Mouse (Mus musculus): ENCODE measurements around the gene Gm4181. TPM values are rescaled to one million over a fixed set of nuclear protein-coding genes. Genes with fewer than 3 reads are reported as not detected.
"Not testable (repeated sequence)": the region's sequence is repeated elsewhere in the genome, so short reads cannot be mapped to it uniquely, and the experiment has no call there.

The Gm4181 gene
- polyA plus RNA-seq (2012; ENCODE audit: insufficient read depth, insufficient read length, missing spikeins) = not detected in 2 replicates

GRCm38 (mm10) chr14:51635566-51635965 lies at the start of gene Gm4181:
Gm4181 (minus strand) TSS chr14:51635666.
- H3K4me3 ChIP-seq (ENCODE audit: insufficient read depth, low read depth, low read length); H3K4me1 ChIP-seq (ENCODE audit: control insufficient read depth, insufficient read depth, insufficient read length, low read length); H3K27ac ChIP-seq (replicated peaks; ENCODE audit: low read depth, low read length): not testable (repeated sequence)

- Histone ChIP-seq H3K4me3 (ENCODE audit: insufficient read depth, low read depth, low read length) (no peak overlapping the region), H3K4me1 (ENCODE audit: control insufficient read depth, insufficient read depth, insufficient read length, low read length) (no peaks in the 10 kb centered on the region), H3K27ac (replicated peaks; ENCODE audit: low read depth, low read length) (no peak overlapping the region)
These were observed 41.8 kb upstream of the Gm4181 start for GRCm38 (mm10) chr14:51677269-51677668.

GRCm38 (mm10) chr14:51632426-51632825 lies 3.0 kb downstream of the Gm4181 start:
- H3K27ac ChIP-seq (replicated peaks; ENCODE audit: low read depth, low read length); H3K4me1 ChIP-seq (ENCODE audit: control insufficient read depth, insufficient read depth, insufficient read length, low read length); H3K4me3 ChIP-seq (ENCODE audit: insufficient read depth, low read depth, low read length): not testable (repeated sequence)

GRCm38 (mm10) chr14:51611210-51611609 lies 24.3 kb downstream of the Gm4181 start, which contains the start of gene Gm17078:
Gm17078 (minus strand) TSS chr14:51611310.
- no peak within 1 kb of the TSS for H3K4me3 ChIP-seq (ENCODE audit: insufficient read depth, low read depth, low read length)
- H3K4me1 ChIP-seq (ENCODE audit: control insufficient read depth, insufficient read depth, insufficient read length, low read length) = no peaks in the 10 kb centered on the region
- no peak within 1 kb of the TSS for H3K27ac ChIP-seq (replicated peaks; ENCODE audit: low read depth, low read length)

GRCm38 (mm10) chr14:51592039-51592438 lies 43.4 kb downstream of the Gm4181 start, which contains the start of gene Gm17174:
Gm17174 (minus strand) TSS chr14:51592139.
- not testable (repeated sequence) for H3K4me1 ChIP-seq (ENCODE audit: control insufficient read depth, insufficient read depth, insufficient read length, low read length); H3K27ac ChIP-seq (replicated peaks; ENCODE audit: low read depth, low read length); H3K4me3 ChIP-seq (ENCODE audit: insufficient read depth, low read depth, low read length)

Other genes starting within 250 kb of the Gm4181 start
- not detected in 2 replicates for gene Vmn2r88, start 224.8 kb downstream of the Gm4181 start, polyA plus RNA-seq (2012; ENCODE audit: insufficient read depth, insufficient read length, missing spikeins)
- not detected in 2 replicates for gene Vmn2r89, start 183.8 kb downstream of the Gm4181 start, polyA plus RNA-seq (2012; ENCODE audit: insufficient read depth, insufficient read length, missing spikeins)
- gene Gm5622, start 82.9 kb downstream of the Gm4181 start, polyA plus RNA-seq (2012; ENCODE audit: insufficient read depth, insufficient read length, missing spikeins) = not detected in 2 replicates
- gene Gm17175, start 61.6 kb downstream of the Gm4181 start, polyA plus RNA-seq (2012; ENCODE audit: insufficient read depth, insufficient read length, missing spikeins) = not detected in 2 replicates
- gene Gm17174, start 43.5 kb downstream of the Gm4181 start, polyA plus RNA-seq (2012; ENCODE audit: insufficient read depth, insufficient read length, missing spikeins) = not detected in 2 replicates
- not detected in 2 replicates for gene Gm17078, start 24.4 kb downstream of the Gm4181 start, polyA plus RNA-seq (2012; ENCODE audit: insufficient read depth, insufficient read length, missing spikeins)
- not detected in 2 replicates for gene Gm17079, start 59.8 kb upstream of the Gm4181 start, polyA plus RNA-seq (2012; ENCODE audit: insufficient read depth, insufficient read length, missing spikeins)
- not detected in 2 replicates for gene Gm5800, start 81.5 kb upstream of the Gm4181 start, polyA plus RNA-seq (2012; ENCODE audit: insufficient read depth, insufficient read length, missing spikeins)
- gene Ang4, start 137.9 kb upstream of the Gm4181 start, polyA plus RNA-seq (2012; ENCODE audit: insufficient read depth, insufficient read length, missing spikeins) = not detected in 2 replicates
- gene AY358078, start 164.4 kb upstream of the Gm4181 start, polyA plus RNA-seq (2012; ENCODE audit: insufficient read depth, insufficient read length, missing spikeins) = not detected in 2 replicates
- not detected in 2 replicates for gene Ear6, start 218.0 kb upstream of the Gm4181 start, polyA plus RNA-seq (2012; ENCODE audit: insufficient read depth, insufficient read length, missing spikeins)
- 8.3 and 21.2 TPM in 2 replicates for gene Mettl17, start 249.2 kb upstream of the Gm4181 start, polyA plus RNA-seq (2012; ENCODE audit: insufficient read depth, insufficient read length, missing spikeins)